Mouse (Mus musculus): ENCODE results near the gene Ms4a7. TPM values are rescaled to one million over a fixed set of nuclear protein-coding genes. Genes with fewer than 3 reads are reported as not detected.
"Not testable (repeated sequence)": the region's sequence is repeated elsewhere in the genome, so short reads cannot be mapped to it uniquely, and the experiment has no call there.

Gene Ms4a7
- polyA plus RNA-seq, 1 experiment from 2014 or later: 11.4 TPM

DNA sequence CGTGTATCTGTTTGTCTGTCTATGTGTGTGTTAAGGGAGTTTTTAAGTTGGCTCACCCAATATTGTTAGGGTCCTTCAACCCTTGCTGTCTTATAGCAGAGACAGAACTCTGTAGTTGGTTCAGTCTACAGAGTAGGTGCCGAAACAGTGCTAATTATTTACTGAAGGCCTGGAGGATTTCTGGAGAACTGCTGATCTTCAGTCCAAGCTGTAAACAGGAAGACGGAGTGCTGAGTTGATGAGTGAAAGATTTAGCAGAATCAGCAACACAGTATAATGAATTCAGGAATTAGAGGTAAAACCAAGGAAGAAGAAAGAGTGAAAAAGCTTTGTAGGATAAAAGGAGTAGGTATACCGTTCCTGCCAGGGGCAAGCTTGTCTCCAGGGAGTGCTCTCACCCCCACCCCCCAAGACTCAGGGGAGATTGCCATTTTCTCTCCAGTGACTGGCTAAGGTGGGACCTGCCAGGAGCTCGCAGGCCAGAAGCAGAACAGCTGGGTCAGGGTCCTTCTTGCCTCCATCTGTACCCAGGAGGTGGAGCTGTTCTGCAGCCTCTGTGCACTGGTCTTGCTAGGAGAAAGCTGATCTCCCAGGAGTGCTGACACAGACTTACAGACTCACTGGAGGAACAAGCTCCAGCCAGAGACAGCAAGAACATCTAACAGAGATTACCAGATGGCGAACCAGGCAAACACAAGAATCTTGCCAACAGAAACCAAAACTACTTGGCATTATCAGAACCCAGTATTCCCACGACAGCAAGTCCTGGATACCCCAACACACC, 13.9 kb upstream of the Ms4a7 start:
- WGBS: 52% methylated on average over 7 of the region's 7 CpGs

DNA sequence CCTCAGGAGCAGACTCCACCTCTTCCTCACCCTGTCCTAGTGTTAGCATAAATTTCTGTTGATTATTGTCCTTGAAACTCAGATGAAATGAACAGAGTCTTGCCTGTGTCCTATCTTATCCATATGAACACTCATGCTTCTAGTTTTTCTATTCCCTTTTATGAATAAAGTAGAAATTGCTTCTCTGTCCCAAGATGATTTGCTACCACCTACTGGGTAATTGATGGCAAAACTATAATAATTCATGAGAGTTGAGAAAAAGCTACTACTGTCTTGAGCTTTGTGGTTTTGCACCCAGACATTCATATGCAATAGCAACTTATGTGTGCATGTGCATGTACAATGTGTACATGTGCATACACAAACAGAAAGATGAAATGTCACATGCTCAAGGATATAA, 8.0 kb upstream of the Ms4a7 start:
- H3K36me3 ChIP-seq (ENCODE audit: control insufficient read depth, insufficient read depth, low read length): no peaks in the 10 kb centered on the region
- H3K27ac ChIP-seq (replicated peaks; ENCODE audit: low read depth, low read length): no peak overlapping the region
- no peak for ATAC-seq (ENCODE audit: low read depth)
- no peak for DNase-seq (ENCODE audit: low spot score)
- H3K4me2 ChIP-seq (ENCODE audit: low read depth, low read length): no peak overlapping the region
- no peaks in the 10 kb centered on the region for H3K4me1 ChIP-seq (ENCODE audit: control insufficient read depth, insufficient read depth, low read length)
- no peaks in the 10 kb centered on the region for H3K9me3 ChIP-seq (ENCODE audit: control insufficient read depth, low read length)
- H3K27me3 ChIP-seq (replicated peaks; ENCODE audit: control insufficient read depth, insufficient read depth, low read length): no peaks in the 10 kb centered on the region
- no peak overlapping the region for H3K9ac ChIP-seq (ENCODE audit: low read depth, low read length)
- no peak overlapping the region for H3K4me3 ChIP-seq (ENCODE audit: low read depth, low read length)

More for the DNA sequence above, 13.9 kb upstream of the Ms4a7 start:
- no peaks in the 10 kb centered on the region for H3K4me1 ChIP-seq (ENCODE audit: control insufficient read depth, insufficient read depth, low read length)
- no peak overlapping the region for H3K4me2 ChIP-seq (ENCODE audit: low read depth, low read length)
- no peak overlapping the region for H3K4me3 ChIP-seq (ENCODE audit: low read depth, low read length)
- no peak overlapping the region for H3K9ac ChIP-seq (ENCODE audit: low read depth, low read length)
- ATAC-seq (ENCODE audit: low read depth) (no peak), DNase-seq (ENCODE audit: low spot score) (peak; percentile 35)
- no peak overlapping the region for H3K27ac ChIP-seq (replicated peaks; ENCODE audit: low read depth, low read length)
- no peaks in the 10 kb centered on the region for H3K36me3 ChIP-seq (ENCODE audit: control insufficient read depth, insufficient read depth, low read length)
- no peaks in the 10 kb centered on the region for H3K9me3 ChIP-seq (ENCODE audit: control insufficient read depth, low read length)
- H3K27me3 ChIP-seq (replicated peaks; ENCODE audit: control insufficient read depth, insufficient read depth, low read length): no peaks in the 10 kb centered on the region

DNA sequence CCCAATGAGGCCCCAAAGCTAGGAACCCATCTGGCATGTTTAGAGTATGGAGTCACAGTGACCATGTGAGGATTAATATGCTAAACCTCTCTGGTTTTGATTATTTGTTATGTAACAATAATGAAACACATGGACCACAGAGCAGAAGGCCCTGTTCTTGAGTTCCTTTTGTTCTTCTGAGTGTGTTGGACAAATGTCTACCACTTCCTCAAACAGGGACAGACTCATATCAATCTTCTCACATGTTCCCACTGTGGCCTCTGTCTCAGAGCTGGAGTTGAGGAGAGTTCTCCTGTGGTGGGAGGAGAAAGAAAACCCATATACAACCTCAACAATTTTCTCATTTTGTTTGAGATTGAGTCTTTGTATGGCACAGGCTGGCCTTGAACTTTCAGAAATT, 7.2 kb upstream of the Ms4a7 start:
- no peak for DNase-seq (ENCODE audit: low spot score)
- no peak for ATAC-seq (ENCODE audit: low read depth)
- Histone ChIP-seq H3K4me3 (ENCODE audit: low read depth, low read length) (no peak overlapping the region), H3K27ac (replicated peaks; ENCODE audit: low read depth, low read length) (no peak overlapping the region), H3K4me1 (ENCODE audit: control insufficient read depth, insufficient read depth, low read length) (no peaks in the 10 kb centered on the region), H3K4me2 (ENCODE audit: low read depth, low read length) (no peak overlapping the region), H3K9me3 (ENCODE audit: control insufficient read depth, low read length) (no peaks in the 10 kb centered on the region), H3K9ac (ENCODE audit: low read depth, low read length) (no peak overlapping the region), H3K27me3 (replicated peaks; ENCODE audit: control insufficient read depth, insufficient read depth, low read length) (no peaks in the 10 kb centered on the region), H3K36me3 (ENCODE audit: control insufficient read depth, insufficient read depth, low read length) (no peaks in the 10 kb centered on the region)

DNA sequence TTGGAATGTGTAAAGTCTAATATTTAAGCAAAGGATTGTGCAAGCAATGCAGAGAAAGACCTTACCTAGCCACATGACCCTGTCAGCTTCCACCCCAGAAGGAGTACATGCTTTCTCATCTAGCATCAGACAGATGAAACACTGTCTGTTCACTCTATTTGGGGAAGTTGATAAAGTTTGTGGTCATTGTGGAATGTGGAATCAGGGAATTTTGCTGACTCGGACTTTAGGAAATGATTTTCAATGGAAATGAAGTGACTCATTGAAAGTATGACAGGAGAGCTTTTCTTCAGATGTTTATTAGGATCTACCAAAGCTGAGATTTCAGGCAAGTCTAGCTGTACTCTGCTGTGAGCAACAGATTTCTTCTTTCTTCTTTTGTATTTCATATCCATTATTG, 14.8 kb downstream of the Ms4a7 start:
- Histone ChIP-seq H3K27ac (replicated peaks; ENCODE audit: low read depth, low read length) (no peak overlapping the region), H3K9me3 (ENCODE audit: control insufficient read depth, low read length) (no peaks in the 10 kb centered on the region), H3K4me2 (ENCODE audit: low read depth, low read length) (no peak overlapping the region), H3K36me3 (ENCODE audit: control insufficient read depth, insufficient read depth, low read length) (no peaks in the 10 kb centered on the region), H3K4me1 (ENCODE audit: control insufficient read depth, insufficient read depth, low read length) (no peaks in the 10 kb centered on the region), H3K27me3 (replicated peaks; ENCODE audit: control insufficient read depth, insufficient read depth, low read length) (no peaks in the 10 kb centered on the region), H3K9ac (ENCODE audit: low read depth, low read length) (no peak overlapping the region), H3K4me3 (ENCODE audit: low read depth, low read length) (no peak overlapping the region)
- ATAC-seq (ENCODE audit: low read depth) (no peak), DNase-seq (ENCODE audit: low spot score) (no peak)
- WGBS: 67% methylated on average over 1 of the region's 1 CpGs

DNA sequence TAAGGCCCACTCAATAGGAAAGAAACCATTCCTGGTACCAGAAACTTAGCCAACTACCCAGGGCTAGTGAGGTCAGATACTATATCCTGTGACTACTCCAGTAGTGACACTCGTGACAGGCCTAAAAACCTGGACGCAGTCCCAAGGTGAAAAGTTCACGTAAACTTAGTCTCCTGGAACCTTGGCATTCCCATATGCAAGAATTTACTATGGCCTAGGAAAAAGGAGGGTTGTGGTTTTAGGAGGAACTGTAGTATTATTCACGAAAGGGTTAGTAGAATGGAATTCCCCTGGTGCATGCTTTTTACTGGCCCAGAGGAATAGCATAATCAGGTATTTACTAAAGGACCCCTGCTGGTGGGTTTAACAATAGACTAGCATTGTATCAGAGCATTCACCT, 19.2 kb downstream of the Ms4a7 start:
- Histone ChIP-seq H3K9ac (ENCODE audit: low read depth, low read length) (no peak overlapping the region), H3K36me3 (ENCODE audit: control insufficient read depth, insufficient read depth, low read length) (no peaks in the 10 kb centered on the region), H3K4me1 (ENCODE audit: control insufficient read depth, insufficient read depth, low read length) (no peaks in the 10 kb centered on the region), H3K4me2 (ENCODE audit: low read depth, low read length) (no peak overlapping the region), H3K4me3 (ENCODE audit: low read depth, low read length) (no peak overlapping the region), H3K27me3 (replicated peaks; ENCODE audit: control insufficient read depth, insufficient read depth, low read length) (no peaks in the 10 kb centered on the region), H3K9me3 (ENCODE audit: control insufficient read depth, low read length) (no peaks in the 10 kb centered on the region), H3K27ac (replicated peaks; ENCODE audit: low read depth, low read length) (no peak overlapping the region)
- WGBS: 91% methylated on average over 4 of the region's 4 CpGs
- ATAC-seq (ENCODE audit: low read depth): no peak
- no peak for DNase-seq (ENCODE audit: low spot score)

DNA sequence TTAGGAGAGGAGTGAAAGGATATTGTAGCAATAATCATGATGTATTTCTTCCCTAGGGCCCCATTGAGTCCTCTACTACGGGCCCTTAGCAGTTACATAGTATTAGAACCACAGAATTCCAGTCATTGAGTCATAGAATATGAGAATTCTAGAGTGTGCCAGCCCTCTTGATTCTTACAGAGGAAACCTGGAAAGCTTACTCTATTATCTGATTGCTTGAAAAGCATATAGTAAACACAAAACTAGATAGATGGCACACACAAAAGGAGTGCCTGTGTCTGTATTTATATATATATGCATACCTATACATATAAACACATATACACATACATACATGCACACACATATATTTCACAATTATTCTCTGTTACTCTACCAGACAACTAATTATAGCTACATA, 21.6 kb downstream of the Ms4a7 start, which contains the start of gene Ms4a14:
Gene Ms4a14, minus strand, starts transcription at position 101 of the 400 bp plus-strand sequence.
- no peak for DNase-seq (ENCODE audit: low spot score)
- Histone ChIP-seq H3K4me1 (ENCODE audit: control insufficient read depth, insufficient read depth, low read length) (no peaks in the 10 kb centered on the region), H3K9ac (ENCODE audit: low read depth, low read length) (no peak within 1 kb of the TSS), H3K36me3 (ENCODE audit: control insufficient read depth, insufficient read depth, low read length) (no peaks in the 10 kb centered on the region), H3K27ac (replicated peaks; ENCODE audit: low read depth, low read length) (no peak within 1 kb of the TSS), H3K9me3 (ENCODE audit: control insufficient read depth, low read length) (no peaks in the 10 kb centered on the region), H3K4me3 (ENCODE audit: low read depth, low read length) (no peak within 1 kb of the TSS), H3K27me3 (replicated peaks; ENCODE audit: control insufficient read depth, insufficient read depth, low read length) (no peaks in the 10 kb centered on the region), H3K4me2 (ENCODE audit: low read depth, low read length) (no peak within 1 kb of the TSS)
- WGBS: 61% methylated on average over 1 of the region's 1 CpGs
- no peak for ATAC-seq (ENCODE audit: low read depth)

DNA sequence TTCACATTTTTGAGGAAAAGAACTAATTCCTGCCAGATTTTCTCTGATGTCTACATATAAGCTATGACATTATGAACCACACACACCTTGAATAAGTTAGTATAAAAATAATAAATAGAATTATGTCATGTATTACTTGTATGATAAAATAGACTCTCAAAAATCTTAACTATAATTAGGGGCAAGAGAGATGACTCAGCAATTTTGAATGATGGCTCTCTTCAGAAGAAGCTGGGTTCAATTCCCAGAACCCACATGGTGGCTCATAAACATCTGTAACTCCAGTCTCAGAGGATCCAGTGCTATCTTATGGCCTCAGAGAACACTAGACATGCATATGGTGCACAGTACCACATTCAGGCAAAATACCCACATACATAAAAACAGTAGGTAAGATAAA, 27.1 kb downstream of the Ms4a7 start:
- H3K36me3 ChIP-seq (ENCODE audit: control insufficient read depth, insufficient read depth, low read length): no peaks in the 10 kb centered on the region

DNA sequence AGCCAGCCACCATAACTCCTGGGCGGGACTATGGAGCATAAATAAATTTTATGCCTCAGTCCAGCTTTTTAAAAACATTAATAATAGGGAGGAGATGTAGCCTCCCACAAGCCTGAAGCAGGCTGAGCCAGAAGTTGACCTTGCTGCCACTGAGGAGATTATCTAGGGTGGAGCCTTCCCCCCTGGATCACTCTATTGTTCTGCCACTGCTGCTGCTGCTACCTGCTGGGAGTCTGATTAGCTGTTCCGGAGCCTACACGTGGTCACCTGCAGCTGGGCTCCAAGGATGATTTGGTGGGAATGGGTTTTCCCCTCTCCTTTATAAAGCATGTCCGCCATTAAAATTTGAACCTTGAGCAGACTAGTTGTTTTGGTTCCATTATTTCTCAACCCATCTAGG, 36.4 kb downstream of the Ms4a7 start:
- not testable (repeated sequence) for H3K4me2 ChIP-seq (ENCODE audit: low read depth, low read length); H3K36me3 ChIP-seq (ENCODE audit: control insufficient read depth, insufficient read depth, low read length); H3K9ac ChIP-seq (ENCODE audit: low read depth, low read length); DNase-seq (ENCODE audit: low spot score); H3K4me1 ChIP-seq (ENCODE audit: control insufficient read depth, insufficient read depth, low read length); H3K9me3 ChIP-seq (ENCODE audit: control insufficient read depth, low read length); H3K27me3 ChIP-seq (replicated peaks; ENCODE audit: control insufficient read depth, insufficient read depth, low read length); ATAC-seq (ENCODE audit: low read depth); H3K4me3 ChIP-seq (ENCODE audit: low read depth, low read length); H3K27ac ChIP-seq (replicated peaks; ENCODE audit: low read depth, low read length)
- 46% methylated on average over 4 of the region's 4 CpGs for WGBS

More for the DNA sequence above, 27.1 kb downstream of the Ms4a7 start:
- H3K27me3 ChIP-seq (replicated peaks; ENCODE audit: control insufficient read depth, insufficient read depth, low read length): no peaks in the 10 kb centered on the region
- no peak overlapping the region for H3K9ac ChIP-seq (ENCODE audit: low read depth, low read length)
- no peak overlapping the region for H3K4me2 ChIP-seq (ENCODE audit: low read depth, low read length)
- no peak for ATAC-seq (ENCODE audit: low read depth)
- H3K27ac ChIP-seq (replicated peaks; ENCODE audit: low read depth, low read length): no peak overlapping the region
- H3K9me3 ChIP-seq (ENCODE audit: control insufficient read depth, low read length): no peaks in the 10 kb centered on the region
- no peak for DNase-seq (ENCODE audit: low spot score)
- no peak overlapping the region for H3K4me3 ChIP-seq (ENCODE audit: low read depth, low read length)
- H3K4me1 ChIP-seq (ENCODE audit: control insufficient read depth, insufficient read depth, low read length): no peaks in the 10 kb centered on the region

DNA sequence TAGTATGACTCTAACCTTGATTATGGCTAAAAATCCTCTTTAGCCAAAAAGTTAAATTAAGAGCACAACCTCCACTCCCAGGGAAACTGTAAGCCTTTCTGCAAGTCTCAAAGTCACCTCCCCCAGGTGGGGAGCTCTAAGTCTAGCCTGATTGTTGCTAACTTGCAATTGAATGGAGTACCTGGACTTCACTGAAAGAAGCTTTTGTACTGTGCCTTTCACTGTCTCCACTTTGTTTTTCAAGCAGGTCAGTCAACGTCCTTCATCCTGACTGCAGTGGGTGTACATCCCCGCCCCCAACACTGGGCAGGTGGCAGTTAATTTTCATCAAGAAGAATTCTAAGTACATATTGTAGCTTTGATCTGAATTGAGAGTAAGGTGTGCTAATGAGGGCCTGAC, 37.0 kb downstream of the Ms4a7 start:
- H3K9ac ChIP-seq (ENCODE audit: low read depth, low read length): no peak overlapping the region
- no peak for ATAC-seq (ENCODE audit: low read depth)
- H3K27me3 ChIP-seq (replicated peaks; ENCODE audit: control insufficient read depth, insufficient read depth, low read length): no peaks in the 10 kb centered on the region
- no peaks in the 10 kb centered on the region for H3K9me3 ChIP-seq (ENCODE audit: control insufficient read depth, low read length)
- no peak overlapping the region for H3K4me2 ChIP-seq (ENCODE audit: low read depth, low read length)
- H3K27ac ChIP-seq (replicated peaks; ENCODE audit: low read depth, low read length): no peak overlapping the region
- no peak for DNase-seq (ENCODE audit: low spot score)
- 42% methylated on average over 2 of the region's 2 CpGs for WGBS
- no peaks in the 10 kb centered on the region for H3K4me1 ChIP-seq (ENCODE audit: control insufficient read depth, insufficient read depth, low read length)
- no peaks in the 10 kb centered on the region for H3K36me3 ChIP-seq (ENCODE audit: control insufficient read depth, insufficient read depth, low read length)
- H3K4me3 ChIP-seq (ENCODE audit: low read depth, low read length): no peak overlapping the region
